Mouse (Mus musculus) retina, postnatal 7 days (tissue): ENCODE results near the gene Glt6d1.

Experiments used
- DNase-seq: peaks from one replicate; pipeline ENCODE4 v3.0.0-alpha.2; 2012; ENCODE audit warnings: low read depth, low spot score

Glt6d1 gene

DNA sequence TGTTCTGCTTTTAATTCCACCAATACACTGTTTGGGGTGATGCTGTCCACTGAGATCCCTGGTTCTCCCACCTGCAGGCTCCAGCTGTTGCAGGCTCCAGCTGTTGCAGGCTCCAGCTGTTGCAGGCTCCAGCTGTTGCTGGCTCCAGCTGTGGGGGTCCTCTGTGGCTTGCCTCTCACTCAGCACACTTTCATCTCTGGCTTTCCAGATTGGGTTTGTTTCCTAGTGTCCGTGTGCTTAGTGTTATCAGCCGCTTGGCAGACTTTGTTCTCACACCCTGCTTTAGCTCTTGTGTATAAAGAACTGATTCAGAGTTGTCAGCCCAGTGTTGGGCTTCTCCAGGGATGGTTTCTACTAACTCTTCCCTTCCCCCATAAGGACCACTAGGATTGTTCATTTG is 18.0 kb downstream of the Glt6d1 start:
- no peak for DNase-seq

DNA sequence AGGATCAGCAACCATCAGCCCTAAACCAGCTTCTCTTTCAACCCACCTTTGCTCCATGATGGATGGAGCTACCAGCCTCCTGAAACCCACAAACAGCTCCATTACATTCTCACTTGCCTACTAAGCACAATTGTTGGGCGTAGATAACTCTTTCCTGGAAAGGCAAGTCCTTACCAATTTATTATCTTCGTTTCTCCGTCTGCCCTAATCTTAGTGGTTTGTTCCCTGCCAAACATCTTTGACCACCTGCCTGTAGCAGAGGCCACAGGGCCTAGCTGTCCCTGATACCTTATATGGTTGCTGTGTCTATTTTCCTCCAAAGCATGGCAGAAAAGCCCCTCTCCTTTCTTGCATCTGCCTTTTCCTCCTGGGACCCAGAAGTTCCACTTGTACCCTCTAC is 26.6 kb downstream of the Glt6d1 start:
- no peak for DNase-seq

GRCm38 (mm10) chr2:25785573-25786322 is 29.9 kb downstream of the Glt6d1 start:
- DNase-seq: no peak

GRCm38 (mm10) chr2:25781957-25782356 is 33.7 kb downstream of the Glt6d1 start, which contains the start of gene Gm13539:
Gene Gm13539 (plus strand): TSS chr2:25782257.
- DNase-seq: no peak

DNA sequence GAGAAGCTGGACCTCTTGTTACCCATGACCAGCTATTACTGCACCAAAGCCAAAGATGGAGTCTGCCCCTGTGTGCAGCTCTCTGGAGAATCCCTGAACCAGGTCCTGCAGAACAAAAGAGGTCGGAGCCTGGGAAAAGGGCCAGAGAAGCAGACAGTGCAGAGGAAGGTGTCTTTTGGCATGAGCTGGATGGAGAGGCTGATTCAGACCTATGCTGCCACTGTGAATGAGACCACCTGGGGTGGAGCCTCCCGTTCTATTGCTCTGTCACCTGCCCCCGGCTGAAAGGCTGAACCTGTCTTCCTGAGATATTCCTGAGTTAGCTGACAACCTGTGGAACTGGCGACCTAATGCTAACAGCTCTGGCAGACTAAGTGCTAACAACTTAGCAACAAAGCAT is 34.7 kb downstream of the Glt6d1 start:
- DNase-seq: no peak

DNA sequence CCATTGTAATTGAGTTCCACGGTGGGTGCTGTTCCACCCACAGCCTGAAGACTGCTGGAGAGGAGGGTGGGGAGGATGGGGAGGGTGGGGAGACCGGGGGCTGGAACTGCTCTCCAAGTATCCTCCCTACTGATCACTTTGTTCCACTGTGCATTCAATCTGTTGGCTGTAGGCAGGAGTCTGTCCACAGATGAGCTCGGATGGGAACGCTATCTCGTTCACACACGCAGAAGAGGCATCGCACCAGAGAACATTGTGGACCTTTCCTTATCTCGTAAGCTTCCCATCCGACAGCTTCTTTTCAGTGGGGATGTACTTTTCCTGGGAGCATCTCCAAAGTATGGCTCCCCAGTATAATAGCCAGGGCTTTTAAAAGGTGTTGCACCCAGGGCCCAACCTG is 36.6 kb downstream of the Glt6d1 start:
- no peak for DNase-seq

GRCm38 (mm10) chr2:25776717-25777116 is 38.9 kb downstream of the Glt6d1 start, which contains the start of gene Lcn11:
Gene Lcn11 (plus strand): TSS chr2:25777017.
- DNase-seq: no peak

DNA sequence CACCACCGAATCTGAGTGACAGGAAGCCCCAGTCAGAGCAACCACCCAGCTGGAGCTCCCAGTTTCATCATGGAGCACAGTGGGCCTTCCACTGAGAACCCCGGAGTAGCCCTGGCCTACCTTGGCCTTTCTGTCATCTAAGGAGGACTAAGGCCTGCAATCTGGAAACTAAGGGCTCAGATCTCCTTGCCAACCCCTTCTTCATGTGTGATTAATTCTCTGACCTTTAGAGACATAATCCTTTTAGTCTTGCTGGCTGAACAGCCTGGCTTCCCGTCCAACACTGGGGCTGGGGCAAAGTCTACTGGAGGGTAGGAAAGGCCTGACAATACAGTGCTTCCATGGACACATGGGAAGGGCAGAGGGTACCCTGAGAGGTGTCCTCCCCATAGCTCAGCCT is 39.7 kb downstream of the Glt6d1 start:
- DNase-seq: no peak

GRCm38 (mm10) chr2:25774640-25775039 is 41.0 kb downstream of the Glt6d1 start:
- DNase-seq: no peak

GRCm38 (mm10) chr2:25773507-25773906 is 42.1 kb downstream of the Glt6d1 start:
- DNase-seq: no peak

DNA sequence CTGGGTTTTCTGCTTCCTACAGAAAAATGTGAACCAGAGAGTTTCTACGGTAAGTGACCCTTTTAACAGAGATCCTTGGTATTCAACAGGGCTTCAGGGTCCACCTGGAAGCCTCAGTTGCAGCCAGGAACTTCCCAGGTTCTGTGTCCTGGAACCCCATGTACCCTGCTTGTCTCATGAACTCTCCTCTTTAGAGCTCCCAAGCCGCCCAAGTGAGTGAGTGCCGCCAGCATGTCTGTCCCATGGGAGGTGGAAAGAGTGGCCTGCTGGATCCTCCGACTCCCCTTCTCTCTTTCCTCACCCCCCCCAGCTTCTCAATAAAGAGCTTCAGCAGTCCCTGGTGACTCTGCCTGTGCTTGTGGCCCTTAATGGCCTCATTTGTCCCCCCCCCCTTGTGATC is 47.9 kb downstream of the Glt6d1 start:
- no peak for DNase-seq

DNA sequence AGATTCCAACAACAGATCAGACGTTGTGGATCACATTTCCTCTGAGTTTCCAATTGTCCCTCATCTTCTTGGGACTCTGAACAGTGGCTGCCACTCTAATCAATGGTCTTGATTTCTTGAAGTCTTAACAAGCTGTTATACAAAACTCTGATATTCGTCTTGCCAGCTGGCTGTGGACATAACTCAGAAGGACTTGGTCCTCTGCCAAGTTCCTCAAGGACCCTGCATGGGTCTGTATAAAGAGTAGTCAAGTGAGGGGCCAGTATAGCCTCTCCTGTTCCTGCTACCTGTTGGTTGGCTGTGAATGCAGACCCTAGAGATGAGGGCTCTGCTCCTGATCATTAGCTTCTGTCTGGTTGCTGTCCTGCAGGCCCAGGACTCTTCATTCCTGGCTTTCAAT is 50.4 kb downstream of the Glt6d1 start, which contains the start of gene Lcn3:
Gene Lcn3 (plus strand): TSS at position 301 of the 400 bp plus-strand sequence.
- no peak for DNase-seq

DNA sequence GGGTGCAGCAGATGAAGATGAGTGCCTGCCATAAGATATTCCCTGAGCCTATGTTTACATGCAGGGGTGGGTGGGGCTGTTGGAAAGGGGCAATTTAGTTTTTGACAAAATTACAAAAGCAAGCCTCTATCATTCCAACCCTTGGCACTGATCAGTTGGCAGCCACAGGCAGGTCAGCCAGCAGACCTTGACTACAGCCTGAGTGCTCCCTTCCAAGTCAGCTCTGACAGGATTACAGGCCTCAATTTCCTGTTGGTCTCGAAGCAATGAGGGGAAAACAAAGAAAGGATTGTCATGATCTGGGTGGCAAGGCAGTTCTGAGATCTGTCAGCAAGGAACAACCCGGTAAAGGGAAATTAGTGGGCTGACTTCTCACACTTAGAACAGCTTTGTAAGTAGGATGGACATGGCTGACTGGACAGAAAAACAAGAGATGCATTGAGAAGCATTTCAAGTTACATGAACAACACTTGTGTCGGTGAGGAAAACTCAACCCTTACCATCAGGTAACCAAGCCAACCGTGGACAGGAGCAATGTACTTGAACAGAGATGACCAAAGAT is 57.5 kb downstream of the Glt6d1 start:
- no peak for DNase-seq

DNA sequence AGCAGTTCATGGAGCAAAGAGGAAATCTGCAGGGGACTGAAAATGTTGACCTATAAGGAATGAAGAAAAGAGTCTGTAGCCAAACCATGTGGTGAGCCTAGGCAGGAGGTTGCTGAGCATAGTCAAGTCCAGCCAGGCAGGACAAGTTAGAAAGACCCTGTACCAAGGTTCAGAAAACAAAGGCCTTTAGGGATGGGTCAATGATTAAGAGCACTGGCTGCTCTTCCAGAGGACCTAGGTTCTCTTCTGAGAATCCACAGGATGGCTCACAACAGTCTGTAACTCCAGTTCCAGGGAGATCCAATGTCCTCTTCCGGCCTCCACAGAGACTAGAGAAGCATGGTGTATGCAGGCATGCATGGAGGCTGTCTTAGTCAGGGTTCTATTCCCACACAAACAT is 61.4 kb downstream of the Glt6d1 start:
- no peak for DNase-seq
